Mouse (Mus musculus): ENCODE results near the gene Vegfc.

Vegfc gene

DNA sequence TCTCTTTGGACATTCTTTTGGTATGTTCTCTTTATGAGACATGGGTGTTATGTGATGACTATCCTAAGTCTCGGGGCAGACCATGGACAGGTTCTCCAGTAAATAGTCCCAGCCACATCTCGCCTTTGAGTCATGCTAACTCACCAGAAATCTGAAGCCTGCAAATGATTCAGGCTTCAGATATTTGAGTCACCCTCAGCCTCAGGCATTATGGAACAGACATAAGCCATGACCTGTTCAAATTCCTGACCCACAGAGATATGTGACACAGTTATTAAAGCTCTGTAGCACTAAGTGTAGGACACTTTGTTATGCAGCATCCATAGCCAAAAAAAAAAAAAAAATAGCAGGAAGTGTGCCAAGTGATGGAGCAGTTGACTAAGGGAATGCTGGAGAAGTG lies 138.8 kb downstream of the Vegfc start:
- no peak for DNase-seq (ENCODE audit: low spot score)

DNA sequence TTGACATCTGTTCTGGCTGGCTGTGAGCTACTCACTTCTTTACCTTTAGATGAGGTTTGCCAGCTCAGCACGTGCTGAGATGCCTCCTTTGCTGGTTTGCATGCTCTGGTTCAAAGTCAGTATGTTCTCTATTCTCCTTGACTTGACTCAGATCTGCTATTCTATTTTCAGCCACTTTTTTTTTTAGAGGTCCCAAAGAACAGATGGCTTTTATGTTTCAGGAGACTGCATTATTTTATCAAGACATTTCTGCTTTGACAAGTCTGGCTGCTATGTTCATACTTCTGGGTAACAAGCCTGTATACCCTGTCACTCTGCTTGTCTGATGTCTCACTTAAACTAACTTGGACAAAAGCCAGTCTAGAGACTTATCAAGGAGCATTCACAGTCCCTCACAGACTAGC lies 151.4 kb downstream of the Vegfc start:
- DNase-seq (ENCODE audit: low spot score) = no peak

DNA sequence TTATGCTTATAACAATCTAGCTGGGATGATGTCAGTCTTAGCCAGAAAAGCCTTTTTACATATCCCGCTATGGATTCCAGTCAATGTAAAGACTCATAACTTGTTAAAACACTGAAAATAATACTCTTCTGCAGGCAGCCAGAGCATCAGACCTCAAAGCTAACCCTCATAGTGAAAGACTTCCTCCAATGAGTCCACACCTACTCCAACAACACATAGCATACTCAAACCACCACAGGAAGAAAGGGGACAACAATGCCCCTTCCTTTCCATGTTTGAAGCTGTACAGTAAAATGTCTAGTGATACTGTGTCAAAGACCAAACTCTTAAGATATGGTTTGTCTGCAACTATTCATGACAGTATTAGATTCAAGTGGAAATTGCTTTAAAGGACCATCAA lies 153.2 kb downstream of the Vegfc start:
- DNase-seq (ENCODE audit: low spot score) = no peak

DNA sequence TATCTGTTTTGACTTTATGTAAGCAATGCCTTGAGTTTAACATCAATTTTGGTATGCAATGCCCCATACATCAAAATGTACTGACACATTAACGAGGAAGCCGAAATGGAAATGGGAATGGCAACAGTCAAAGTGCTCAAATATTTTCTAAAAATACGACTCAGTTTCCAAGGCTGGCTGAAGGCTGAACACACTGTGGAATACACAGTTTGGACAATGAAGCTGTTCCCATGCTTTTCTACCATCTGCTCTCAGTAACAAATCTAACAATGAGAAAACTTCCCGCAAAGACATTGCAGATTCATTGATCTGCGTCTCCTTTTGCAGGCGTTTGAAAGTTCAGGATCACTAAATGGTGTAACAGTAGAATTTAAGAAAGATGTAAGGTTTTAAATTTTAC lies 155.9 kb downstream of the Vegfc start:
- no peak for DNase-seq (ENCODE audit: low spot score)

Measured in urinary bladder, postnatal 10 days (tissue).